ENCODE assay signal across 24 mouse cellular contexts in the genomic region with DNA sequence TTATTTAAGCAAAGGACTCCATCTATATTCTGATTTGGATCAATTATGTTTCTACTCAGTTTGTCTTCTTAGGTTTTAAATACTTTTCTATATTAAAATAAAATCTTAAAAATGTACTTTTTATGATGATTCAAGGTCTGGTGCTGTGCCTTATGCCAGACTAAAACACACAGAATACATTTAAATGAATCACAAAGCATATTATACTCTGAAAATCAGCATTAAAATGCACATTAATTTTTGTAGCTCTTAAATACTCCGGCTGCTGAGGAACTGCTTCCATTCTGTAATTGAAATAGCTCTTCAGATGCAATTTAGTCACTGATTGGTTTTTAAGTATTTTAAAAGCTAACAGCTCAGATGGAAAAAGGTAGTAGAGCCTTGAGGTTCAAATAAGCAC.
"Had no signal": no experiment of that assay in that cellular context is flagged by ENCODE, and none has a peak within 500 bp of the region (broad histone marks: within the 10 kb centered on the region; RNA-seq: fewer than 3 reads in every experiment).

No protein-coding gene starts in this region.

- H3K27ac ChIP-seq: embryonic facial prominence, embryonic 10.5 days; embryonic facial prominence, embryonic 12.5 days; embryonic facial prominence, embryonic 13.5 days; embryonic facial prominence, embryonic 15.5 days; forebrain, embryonic 10.5 days; forebrain, embryonic 13.5 days; gastrocnemius, adult 2 months; heart, adult 2 months; heart, embryonic 10.5 days had no signal

- H3K4me1 ChIP-seq: embryonic facial prominence, embryonic 15.5 days had no signal

- H3K4me3 ChIP-seq: embryonic facial prominence, embryonic 10.5 days; embryonic facial prominence, embryonic 12.5 days; embryonic facial prominence, embryonic 13.5 days; embryonic facial prominence, embryonic 15.5 days; erythroblast, embryonic 14.5 days; forebrain, embryonic 10.5 days; forebrain, embryonic 13.5 days; gastrocnemius, adult 2 months; heart, adult 2 months; heart, embryonic 10.5 days had no signal

- H3K27me3 ChIP-seq: embryonic facial prominence, embryonic 12.5 days; embryonic facial prominence, embryonic 13.5 days; embryonic facial prominence, embryonic 15.5 days; forebrain, embryonic 13.5 days had no signal

- H3K9me3 ChIP-seq: embryonic facial prominence, embryonic 10.5 days; embryonic facial prominence, embryonic 12.5 days; embryonic facial prominence, embryonic 13.5 days; embryonic facial prominence, embryonic 15.5 days; forebrain, embryonic 10.5 days; forebrain, embryonic 13.5 days; heart, embryonic 10.5 days had no signal

- H3K36me3 ChIP-seq: embryonic facial prominence, embryonic 10.5 days; embryonic facial prominence, embryonic 12.5 days; embryonic facial prominence, embryonic 13.5 days; embryonic facial prominence, embryonic 15.5 days; forebrain, embryonic 10.5 days; heart, embryonic 10.5 days had no signal

- H3K9ac ChIP-seq: embryonic facial prominence, embryonic 12.5 days; embryonic facial prominence, embryonic 13.5 days; embryonic facial prominence, embryonic 15.5 days; forebrain, embryonic 13.5 days had no signal

- H3K4me2 ChIP-seq: embryonic facial prominence, embryonic 12.5 days; embryonic facial prominence, embryonic 13.5 days; embryonic facial prominence, embryonic 15.5 days; forebrain, embryonic 13.5 days; heart, embryonic 11.5 days had no signal

- DNase-seq: cerebellum, adult 8-10 months; cerebellum, adult 9-10 months; cerebellum, adult 9-11 months; cerebellum, postnatal 10 days; cerebellum, postnatal 14 days; cerebellum, postnatal 25 days; cerebellum, postnatal 36 days; embryo, embryonic 11 days; gastrocnemius, adult 2 months; gastrocnemius, postnatal 10 days; gastrocnemius, postnatal 14 days; gastrocnemius, postnatal 25 days; gastrocnemius, postnatal 36 days; heart, adult 18-20 months; heart, adult 2 months had no signal
